Mouse (Mus musculus) kidney, adult 11 months (tissue): ENCODE results near the gene Gucd1.
"Not testable (repeated sequence)": the region's sequence is repeated elsewhere in the genome, so short reads cannot be mapped to it uniquely, and the experiment has no call there.

Experiments
- DNase-seq: peaks from one replicate; pipeline ENCODE4 v3.0.0; 2022

The Gucd1 gene

DNA sequence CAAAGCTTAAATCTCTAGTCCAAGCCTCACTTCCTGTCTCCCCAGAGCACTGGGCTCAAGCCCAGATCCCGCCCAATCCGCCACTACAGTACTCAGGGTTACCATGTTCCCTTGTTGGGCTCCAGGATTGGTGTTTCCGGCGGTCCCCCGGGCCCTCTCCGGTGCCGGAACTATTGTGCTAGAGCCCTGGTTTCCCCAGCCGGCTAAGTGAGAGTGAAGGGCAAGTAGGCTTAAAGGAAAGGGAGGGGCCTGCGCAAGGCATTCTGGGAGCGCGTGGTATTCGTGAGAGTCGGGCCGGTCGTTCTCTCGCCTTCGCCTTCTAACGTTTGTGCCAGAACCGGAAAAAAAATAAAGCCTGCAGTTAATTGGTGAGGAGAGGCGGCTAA, at the start of gene Gucd1:
Gene Gucd1 (minus strand): TSS at position 215 of the 386 bp plus-strand sequence.
- DNase-seq = peak; percentile 97

- not testable (repeated sequence) for DNase-seq
Measured at GRCm38 (mm10) chr10:75566765-75567164, 49.0 kb upstream of the Gucd1 start.

DNA sequence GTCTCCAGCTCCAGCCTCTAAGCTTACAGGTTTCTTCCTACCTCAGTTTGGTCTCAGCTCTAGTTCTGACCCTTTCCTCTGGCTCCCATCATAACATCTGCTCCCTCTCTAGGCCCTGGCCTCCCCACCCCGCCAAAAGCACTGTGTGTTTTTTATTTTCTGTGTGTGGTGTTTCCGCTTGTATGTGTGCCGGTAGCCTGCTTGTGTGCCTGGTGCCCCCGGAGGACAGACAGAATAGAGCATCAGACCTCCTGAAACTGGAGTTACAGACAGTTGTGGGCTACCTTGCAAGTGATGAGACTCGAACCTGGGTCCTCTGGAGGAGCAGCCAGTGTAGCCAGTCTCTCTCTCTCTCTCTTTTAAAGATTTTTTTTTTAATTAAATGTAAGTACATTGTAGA, 48.5 kb upstream of the Gucd1 start:
- DNase-seq = no peak

DNA sequence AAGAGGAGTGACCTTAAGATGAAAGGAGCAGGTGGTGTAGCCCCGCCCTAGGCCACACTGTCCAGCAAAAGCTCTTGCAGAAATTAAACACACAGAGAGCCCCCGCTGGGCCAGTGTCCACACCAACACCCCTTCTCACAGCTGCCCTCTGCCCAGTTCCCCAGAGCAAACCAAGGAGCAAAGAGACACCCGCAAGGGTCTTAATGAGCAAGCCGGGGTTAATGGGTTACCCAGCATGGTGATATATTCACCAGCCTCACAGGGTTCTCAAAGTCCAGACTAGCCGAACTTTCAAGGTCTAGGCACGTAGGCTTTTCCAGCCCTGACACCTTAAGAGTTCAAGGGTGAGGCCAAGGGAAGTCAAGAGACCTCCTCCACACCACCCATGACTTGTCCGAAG, 48.1 kb upstream of the Gucd1 start:
- peak; percentile 97 for DNase-seq

- peak; percentile 63 for DNase-seq
Measured at GRCm38 (mm10) chr10:75565436-75565835, 47.7 kb upstream of the Gucd1 start.

GRCm38 (mm10) chr10:75564687-75565265, 47.0 kb upstream of the Gucd1 start:
- DNase-seq = no peak

DNA sequence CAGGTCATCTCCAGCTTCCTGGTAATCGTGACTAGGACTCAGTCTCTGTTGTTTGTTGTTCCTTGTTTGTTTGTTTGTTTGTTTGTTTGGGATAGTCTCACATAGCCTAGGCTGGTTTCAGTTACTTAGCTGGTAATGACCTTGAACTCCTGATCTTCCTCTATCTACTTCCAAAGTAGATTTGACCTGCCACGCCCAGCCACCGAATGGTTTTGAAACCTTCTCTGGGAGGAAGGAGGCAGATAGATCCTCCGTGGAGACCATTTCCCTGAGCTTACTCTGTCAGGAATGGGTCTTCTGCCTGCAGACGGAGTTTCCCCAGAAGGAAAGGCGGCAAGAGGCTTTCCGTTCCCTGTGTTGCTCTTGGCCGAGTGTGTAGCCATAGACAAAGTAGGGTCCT, 44.8 kb upstream of the Gucd1 start:
- DNase-seq = no peak

GRCm38 (mm10) chr10:75561071-75561654, 43.4 kb upstream of the Gucd1 start, which contains the start of gene Ggt1:
Ggt1 (plus strand) TSS chr10:75561604.
- DNase-seq = no peak

GRCm38 (mm10) chr10:75560549-75560899, 42.8 kb upstream of the Gucd1 start:
- no peak for DNase-seq

- DNase-seq = peak; percentile 68
Measured at GRCm38 (mm10) chr10:75559676-75560548, 42.1 kb upstream of the Gucd1 start, which contains the start of gene Lrrc75b. Lrrc75b (minus strand) TSS chr10:75560330.

GRCm38 (mm10) chr10:75559041-75559675, 41.4 kb upstream of the Gucd1 start:
- no peak for DNase-seq

DNA sequence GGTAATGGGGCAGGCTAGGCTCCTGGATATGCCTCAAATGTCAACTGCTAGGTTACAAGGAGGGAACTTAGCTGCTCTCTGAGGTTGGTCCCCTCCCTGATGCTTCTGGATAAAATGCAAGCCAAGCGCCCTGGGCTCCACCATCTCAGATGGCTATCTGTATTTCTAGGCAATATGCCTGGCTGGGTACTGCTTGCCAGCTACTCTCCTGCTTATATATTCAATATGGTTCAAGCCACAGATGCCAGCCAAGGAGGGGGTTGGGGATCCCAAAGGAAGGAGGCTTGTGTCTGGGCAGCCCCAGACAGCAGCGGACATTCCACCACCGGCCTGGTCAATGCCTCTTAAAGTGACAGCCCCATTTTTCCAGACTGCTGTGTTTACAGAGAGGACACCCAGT, 40.7 kb upstream of the Gucd1 start:
- DNase-seq = peak; percentile 63

DNA sequence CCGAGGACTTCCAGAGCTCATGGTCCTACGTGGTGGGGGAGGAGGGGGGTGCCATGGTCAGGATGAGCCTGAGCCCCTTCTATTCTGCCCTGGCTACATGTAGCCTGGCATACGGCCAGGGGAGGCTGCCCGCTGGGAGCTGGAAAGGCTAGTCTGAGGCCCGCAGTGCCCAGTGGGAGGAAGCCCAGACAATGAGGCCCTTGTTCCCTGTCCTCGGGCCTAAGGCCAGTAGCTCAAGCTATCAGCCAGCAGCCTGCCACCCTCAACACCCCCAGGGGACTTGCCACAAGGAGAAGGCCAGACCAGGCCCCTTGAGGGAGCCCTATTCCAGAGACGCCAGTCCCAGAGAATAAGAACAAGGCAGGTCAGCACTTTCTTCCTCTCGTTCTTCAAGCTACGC, 38.3 kb upstream of the Gucd1 start:
- no peak for DNase-seq

DNA sequence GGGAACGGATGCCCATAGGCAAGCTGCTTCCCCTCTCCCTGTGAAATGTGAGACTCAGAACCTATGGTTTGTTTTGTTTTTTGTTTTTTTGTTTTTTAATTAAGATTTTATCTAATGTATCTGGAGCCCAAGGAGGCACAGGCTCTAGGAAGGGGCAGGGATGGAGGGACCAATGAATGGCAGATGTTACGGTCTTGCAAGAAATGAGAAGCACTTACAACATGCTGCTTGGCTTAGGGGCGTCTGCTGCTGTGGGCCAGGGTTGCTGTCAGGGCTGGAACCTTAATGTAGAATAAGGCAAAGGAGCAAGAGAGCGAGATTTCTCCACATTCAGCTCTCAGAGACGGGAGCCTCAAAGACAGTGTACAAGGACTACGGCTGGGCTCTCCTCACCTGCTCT, 37.8 kb upstream of the Gucd1 start:
- DNase-seq = no peak

GRCm38 (mm10) chr10:75554090-75554489, 36.3 kb upstream of the Gucd1 start:
- DNase-seq = no peak

GRCm38 (mm10) chr10:75552701-75553450, 35.1 kb upstream of the Gucd1 start:
- no peak for DNase-seq

DNA sequence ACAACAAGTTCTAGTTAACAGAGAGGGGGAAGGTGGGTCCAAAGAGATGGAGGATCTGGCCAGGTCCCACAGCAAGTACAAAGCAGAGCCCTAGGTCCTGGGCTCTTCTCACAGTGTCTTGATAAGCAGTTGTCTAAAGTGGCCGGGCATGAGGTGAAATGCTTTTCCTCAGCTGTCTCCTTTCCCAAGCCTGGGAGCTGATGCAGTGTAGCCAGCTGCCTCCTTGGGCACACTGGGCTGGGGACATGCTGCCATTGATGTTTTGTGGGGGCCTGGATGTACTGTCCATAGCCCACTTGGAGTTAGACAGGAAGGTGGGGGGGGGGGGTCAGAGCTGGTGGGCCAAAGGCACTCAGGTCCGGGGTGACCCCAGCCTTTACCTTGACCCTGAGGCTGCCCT, 34.3 kb upstream of the Gucd1 start:
- no peak for DNase-seq

DNA sequence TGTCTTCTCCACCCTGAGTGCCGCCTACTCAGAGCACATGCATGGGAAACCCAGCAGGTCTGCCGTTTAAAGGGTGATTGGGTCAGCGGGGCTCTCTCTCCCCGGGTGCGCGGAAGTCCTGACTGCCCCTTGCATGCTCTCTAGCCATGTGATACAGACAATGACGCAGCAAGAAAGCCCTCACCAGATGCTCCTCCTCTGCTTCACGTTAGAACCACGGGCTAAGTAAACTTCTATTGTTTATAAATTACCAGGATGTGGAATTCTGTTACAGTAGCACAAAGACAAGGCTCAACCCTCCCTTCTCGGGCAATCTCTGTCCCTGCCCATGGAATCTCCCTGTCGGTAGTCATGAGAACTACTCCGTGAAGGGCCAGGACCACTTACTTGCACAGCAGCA, 33.4 kb upstream of the Gucd1 start:
- DNase-seq = no peak

DNA sequence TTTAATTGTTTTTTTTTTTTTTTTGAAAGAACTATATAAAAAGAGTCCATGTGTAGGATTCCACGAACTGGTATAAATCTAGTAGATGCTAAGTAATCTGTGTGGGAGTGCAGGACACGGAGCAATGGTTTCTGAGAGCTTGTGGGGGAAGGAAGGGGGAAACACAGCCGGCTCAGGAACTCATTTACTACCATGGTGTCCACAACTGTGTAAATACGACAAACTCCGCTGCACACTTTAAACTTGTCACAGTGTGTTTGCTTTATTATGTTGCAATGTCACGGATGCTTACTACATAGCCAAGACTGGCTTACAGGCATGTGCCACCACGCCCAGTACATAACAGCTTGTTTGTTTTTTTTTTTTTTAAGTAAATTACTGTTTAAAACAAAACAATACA, 32.1 kb upstream of the Gucd1 start:
- no peak for DNase-seq

GRCm38 (mm10) chr10:75548486-75548885, 30.7 kb upstream of the Gucd1 start:
- DNase-seq = no peak

GRCm38 (mm10) chr10:75547901-75548300, 30.1 kb upstream of the Gucd1 start:
- DNase-seq = no peak

GRCm38 (mm10) chr10:75536123-75536522, 18.4 kb upstream of the Gucd1 start:
- no peak for DNase-seq

DNA sequence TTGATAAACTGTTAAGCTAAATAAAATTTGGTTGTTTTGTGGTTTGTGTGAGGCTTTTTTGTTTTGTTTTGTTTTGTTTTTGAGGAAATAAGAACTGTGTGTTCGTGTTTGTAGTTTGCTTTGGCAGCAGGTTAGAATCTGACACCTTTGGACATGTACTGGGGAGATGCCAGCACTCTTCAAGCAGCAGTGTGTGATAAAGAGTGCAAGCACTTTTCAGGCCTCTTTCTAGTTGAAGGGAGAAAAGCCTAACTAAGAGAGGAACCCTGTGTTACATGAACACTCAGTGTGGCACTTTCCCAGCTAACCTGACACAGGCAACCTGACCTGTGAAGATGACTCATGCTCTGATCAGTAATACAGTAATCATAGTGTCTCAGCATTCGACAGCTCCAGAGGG, 17.7 kb upstream of the Gucd1 start:
- DNase-seq = no peak
